Mouse (Mus musculus) T-helper 17 cell (primary cell): ENCODE measurements around the gene Gm9780.
"Not testable (repeated sequence)": the region's sequence is repeated elsewhere in the genome, so short reads cannot be mapped to it uniquely, and the experiment has no call there.

Source experiments
- in situ Hi-C, 2 experiments: fragments of 300-600 bp; cut with MboI, MseI; formaldehyde crosslinking; loops; 1 replicate in 1 of 2; 2 replicates in 1 of 2; pipeline ENCODE4 v1.15.1; 2025; ENCODE audit warnings: high pct_unique_total_duplicates in 2 of 2

Gm9780 gene

GRCm38 (mm10) chr14:25978371-25979241 is 63.9 kb downstream of the Gm9780 start, which contains the start of gene Duxbl1:
Duxbl1 (plus strand) TSS chr14:25978577.
- in situ Hi-C loops: not testable (repeated sequence)
